Mouse (Mus musculus): ENCODE measurements around the gene Asphd2. TPM values are rescaled to one million over a fixed set of nuclear protein-coding genes. Genes with fewer than 3 reads are reported as not detected.

Gene Asphd2
- total RNA-seq (2012; rRNA removed) (0.08 TPM in 1 of 2 replicates, not detected in the other), polyA plus RNA-seq (2012; ENCODE audit: insufficient read depth in 1 of 2, insufficient read length in 2 of 2, low read depth in 1 of 2, low replicate concordance in 2 of 2, missing spikeins in 1 of 2) (not detected)

DNA sequence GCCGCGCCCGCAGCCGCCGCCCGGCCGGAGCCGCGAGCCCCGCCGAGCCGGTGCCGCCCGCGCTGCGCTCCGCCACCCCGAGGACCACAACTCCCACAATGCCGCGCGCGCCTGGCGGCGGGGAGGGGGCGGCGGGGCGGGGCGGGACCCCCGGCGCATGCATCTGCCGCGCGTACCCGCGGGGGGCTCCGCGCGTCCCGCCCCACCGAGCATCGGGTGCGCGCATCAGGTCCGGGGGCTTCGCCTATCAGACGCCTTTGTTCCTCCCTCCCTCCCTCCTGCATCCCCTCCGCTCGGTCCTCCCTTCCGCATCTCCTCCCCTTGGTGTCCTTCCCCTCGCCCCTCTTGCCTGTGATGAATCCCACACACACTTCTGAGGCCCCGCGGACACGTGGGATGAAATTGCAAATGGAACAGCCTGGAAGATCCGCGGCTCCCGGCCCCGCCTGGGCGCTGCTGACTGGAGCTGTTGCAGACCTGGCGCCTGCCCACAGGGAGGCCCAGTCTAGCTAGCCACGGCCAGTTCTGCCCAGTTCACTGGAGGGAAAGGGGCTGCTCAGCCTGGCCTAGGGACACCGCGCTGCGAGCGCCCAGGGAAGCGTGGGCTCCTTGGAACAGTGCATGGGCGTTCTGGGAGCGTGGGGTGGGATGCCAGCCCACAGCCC lies at the start of gene Asphd2:
Gene Asphd2, minus strand, starts transcription at position 88 of the 665 bp plus-strand sequence.
- no peak for TF ChIP-seq HCFC1 (IDR thresholded peaks at IDR 0.05; ENCODE audit: low read depth, low read length)
- no peak for TF ChIP-seq ZNF384 (IDR thresholded peaks at IDR 0.05; ENCODE audit: low read depth, low read length)
- Histone ChIP-seq H3K9ac (ENCODE audit: control insufficient read depth, low read depth, low read length, poor library complexity, severe bottlenecking) (no peak within 1 kb of the TSS), H3K9me3 (replicated peaks; ENCODE audit: insufficient read depth, low read length) (no peaks in the 10 kb centered on the region), H3K4me1 (ENCODE audit: control insufficient read depth in 1 of 2, insufficient read depth in 2 of 2, low read length in 2 of 2) (no peaks in the 10 kb centered on the region), H3K4me3 (ENCODE audit: control insufficient read depth in 1 of 2, insufficient read depth in 1 of 2, low read depth in 2 of 2, low read length in 2 of 2) (no peak within 1 kb of the TSS), H3K79me2 (ENCODE audit: control insufficient read depth, insufficient read depth, low read length, poor library complexity) (no peaks in the 10 kb centered on the region), H3K27ac (ENCODE audit: control insufficient read depth, low read depth, low read length) (no peak within 1 kb of the TSS), H3K36me3 (ENCODE audit: control insufficient read depth in 1 of 2, insufficient read depth in 2 of 2, low read length in 2 of 2) (no peaks in the 10 kb centered on the region), H3K27me3 (ENCODE audit: control insufficient read depth in 1 of 2, insufficient read depth in 2 of 2, low read length in 2 of 2) (no peaks in the 10 kb centered on the region)
- no peak for DNase-seq (ENCODE audit: low read depth, low spot score)

DNA sequence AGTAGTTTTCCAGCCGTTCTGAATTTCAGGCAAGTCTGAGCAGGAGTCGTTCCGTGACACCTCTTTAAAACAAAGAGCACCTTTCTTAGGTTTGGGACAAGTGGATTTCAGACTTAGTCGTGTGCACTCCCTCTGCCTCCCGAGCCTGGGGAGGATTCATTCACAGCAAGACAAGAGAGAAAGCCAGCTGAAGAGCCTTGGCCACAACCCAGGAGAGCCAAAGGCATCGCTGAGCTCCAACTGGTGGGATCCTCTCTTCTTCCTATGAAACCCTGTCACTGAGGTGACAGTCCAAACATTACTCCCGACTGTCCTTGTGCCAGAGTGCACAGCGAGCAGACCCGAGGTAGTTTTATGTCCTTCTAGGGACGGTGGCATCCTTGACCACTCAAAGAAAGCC lies 43.9 kb upstream of the Asphd2 start:
- H3K9ac ChIP-seq (ENCODE audit: control insufficient read depth, low read depth, low read length, poor library complexity, severe bottlenecking), result no peak overlapping the region
- no peaks in the 10 kb centered on the region for H3K36me3 ChIP-seq (ENCODE audit: control insufficient read depth in 1 of 2, insufficient read depth in 2 of 2, low read length in 2 of 2)
- H3K9me3 ChIP-seq (replicated peaks; ENCODE audit: insufficient read depth, low read length), result no peaks in the 10 kb centered on the region
- H3K27me3 ChIP-seq (ENCODE audit: control insufficient read depth in 1 of 2, insufficient read depth in 2 of 2, low read length in 2 of 2), result no peaks in the 10 kb centered on the region; a peak in 1 of 4 replicates
- DNase-seq (ENCODE audit: low read depth, low spot score), result no peak
- H3K27ac ChIP-seq (ENCODE audit: control insufficient read depth, low read depth, low read length), result no peak overlapping the region
- TF ChIP-seq ZNF384 (IDR thresholded peaks at IDR 0.05; ENCODE audit: low read depth, low read length) (no peak), SMC3 (IDR thresholded peaks at IDR 0.05; ENCODE audit: low read depth, low read length) (no peak), MYB (IDR thresholded peaks at IDR 0.05; ENCODE audit: low read depth, low read length) (no peak), MEF2A (IDR thresholded peaks at IDR 0.05; ENCODE audit: extremely low read depth, insufficient replicate concordance, low read depth, low read length, poor library complexity, severe bottlenecking) (no peak), BHLHE40 (IDR thresholded peaks at IDR 0.05; ENCODE audit: borderline replicate concordance, low read depth, low read length) (no peak), TCF12 (IDR thresholded peaks at IDR 0.05; ENCODE audit: low read depth, low read length) (no peak), EP300 (IDR thresholded peaks at IDR 0.05; ENCODE audit: low read depth in 1 of 2, low read length in 2 of 2) (no peak), TAL1 (IDR thresholded peaks at IDR 0.05; ENCODE audit: low read length) (no peak), USF1 (IDR thresholded peaks at IDR 0.05; ENCODE audit: low read depth, low read length) (no peak), E2F4 (IDR thresholded peaks at IDR 0.05; ENCODE audit: borderline replicate concordance, low read depth, low read length) (no peak), ZKSCAN1 (IDR thresholded peaks at IDR 0.05; ENCODE audit: low read depth, low read length) (no peak), USF2 (IDR thresholded peaks at IDR 0.05; ENCODE audit: borderline replicate concordance in 1 of 2, insufficient read depth in 1 of 2, low read depth in 1 of 2, low read length in 2 of 2) (no peak), POLR2AphosphoS5 (IDR thresholded peaks at IDR 0.05; ENCODE audit: borderline replicate concordance, low read depth, low read length) (no peak), CTCF (IDR thresholded peaks at IDR 0.05 in 2 of 3, conservative IDR thresholded peaks at IDR 0.05 in 1 of 3; ENCODE audit: control insufficient read depth in 1 of 3, insufficient read depth in 1 of 3, low read depth in 2 of 3, low read length in 3 of 3, poor library complexity in 1 of 3, severe bottlenecking in 1 of 3) (no peak), POLR2A (IDR thresholded peaks at IDR 0.05; ENCODE audit: control insufficient read depth in 1 of 2, insufficient read depth in 1 of 2, low read depth in 1 of 2, low read length in 2 of 2, poor library complexity in 1 of 2) (no peak), ETS1 (IDR thresholded peaks at IDR 0.05; ENCODE audit: low read depth, low read length) (no peak)
- no peak overlapping the region for H3K4me3 ChIP-seq (ENCODE audit: control insufficient read depth in 1 of 2, insufficient read depth in 1 of 2, low read depth in 2 of 2, low read length in 2 of 2)
- H3K4me1 ChIP-seq (ENCODE audit: control insufficient read depth in 1 of 2, insufficient read depth in 2 of 2, low read length in 2 of 2), result no peaks in the 10 kb centered on the region
- H3K79me2 ChIP-seq (ENCODE audit: control insufficient read depth, insufficient read depth, low read length, poor library complexity), result no peaks in the 10 kb centered on the region
